Mouse (Mus musculus): Measurements from ENCODE around the gene Col13a1.
A peak's percentile ranks its signal among the peaks of the same experiment; 100 is the strongest.

The Col13a1 gene

GRCm38 (mm10) chr10:61978866-61979340 lies at the start of gene Col13a1:
Gene Col13a1 (minus strand): TSS chr10:61979108.
- DNase-seq (ENCODE audit: low spot score in 2 of 2), result no peak

- DNase-seq (ENCODE audit: low spot score in 2 of 2), result no peak
These were observed 48.8 kb upstream of the Col13a1 start for GRCm38 (mm10) chr10:62027699-62028098.

GRCm38 (mm10) chr10:62023821-62024551 lies 45.1 kb upstream of the Col13a1 start:
- peak in 1 of 2 experiments; percentile 3 for DNase-seq (ENCODE audit: low spot score in 2 of 2)

GRCm38 (mm10) chr10:62020068-62020620 lies 41.2 kb upstream of the Col13a1 start:
- no peak for DNase-seq (ENCODE audit: low spot score in 2 of 2)

- no peak for DNase-seq (ENCODE audit: low spot score in 2 of 2)
These were observed 40.6 kb upstream of the Col13a1 start for GRCm38 (mm10) chr10:62019386-62020067.

GRCm38 (mm10) chr10:62016947-62017346 lies 38.0 kb upstream of the Col13a1 start:
- no peak for DNase-seq (ENCODE audit: low spot score in 2 of 2)

- no peak for DNase-seq (ENCODE audit: low spot score in 2 of 2)
These were observed 34.3 kb upstream of the Col13a1 start for GRCm38 (mm10) chr10:62013190-62013589.

- no peak for DNase-seq (ENCODE audit: low spot score in 2 of 2)
These were observed 33.5 kb upstream of the Col13a1 start for GRCm38 (mm10) chr10:62012371-62012770.

- DNase-seq (ENCODE audit: low spot score in 2 of 2), result no peak
These were observed 31.1 kb upstream of the Col13a1 start for GRCm38 (mm10) chr10:62009981-62010500.

GRCm38 (mm10) chr10:62007958-62008357 lies 29.1 kb upstream of the Col13a1 start:
- DNase-seq (ENCODE audit: low spot score in 2 of 2), result no peak

GRCm38 (mm10) chr10:62006371-62006770 lies 27.5 kb upstream of the Col13a1 start:
- no peak for DNase-seq (ENCODE audit: low spot score in 2 of 2)

- DNase-seq (ENCODE audit: low spot score in 2 of 2), result no peak
These were observed 21.3 kb upstream of the Col13a1 start for GRCm38 (mm10) chr10:62000216-62000615.

GRCm38 (mm10) chr10:61999766-62000165 lies 20.9 kb upstream of the Col13a1 start:
- DNase-seq (ENCODE audit: low spot score in 2 of 2), result no peak

GRCm38 (mm10) chr10:61991481-61992424 lies 12.8 kb upstream of the Col13a1 start:
- no peak for DNase-seq (ENCODE audit: low spot score in 2 of 2)

- peak; percentile 56 to 67 for DNase-seq (ENCODE audit: low spot score in 2 of 2)
These were observed 1.5 kb upstream of the Col13a1 start for GRCm38 (mm10) chr10:61980424-61980823.

- no peak for DNase-seq (ENCODE audit: low spot score in 2 of 2)
These were observed 619 bp downstream of the Col13a1 start for GRCm38 (mm10) chr10:61978112-61978865.

- DNase-seq (ENCODE audit: low spot score in 2 of 2), result no peak
These were observed 1.4 kb downstream of the Col13a1 start for GRCm38 (mm10) chr10:61977392-61978096.

- no peak for DNase-seq (ENCODE audit: low spot score in 2 of 2)
These were observed 1.9 kb downstream of the Col13a1 start for GRCm38 (mm10) chr10:61976987-61977386.

GRCm38 (mm10) chr10:61974581-61974980 lies 4.3 kb downstream of the Col13a1 start:
- DNase-seq (ENCODE audit: low spot score in 2 of 2), result no peak

- DNase-seq (ENCODE audit: low spot score in 2 of 2), result no peak
These were observed 6.9 kb downstream of the Col13a1 start for GRCm38 (mm10) chr10:61972041-61972440.

Data from spleen, postnatal 36 days (tissue).